Mouse (Mus musculus): ENCODE data around the gene Bnipl.
"Not testable (repeated sequence)": the region's sequence is repeated elsewhere in the genome, so short reads cannot be mapped to it uniquely, and the experiment has no call there.

Gene Bnipl

DNA sequence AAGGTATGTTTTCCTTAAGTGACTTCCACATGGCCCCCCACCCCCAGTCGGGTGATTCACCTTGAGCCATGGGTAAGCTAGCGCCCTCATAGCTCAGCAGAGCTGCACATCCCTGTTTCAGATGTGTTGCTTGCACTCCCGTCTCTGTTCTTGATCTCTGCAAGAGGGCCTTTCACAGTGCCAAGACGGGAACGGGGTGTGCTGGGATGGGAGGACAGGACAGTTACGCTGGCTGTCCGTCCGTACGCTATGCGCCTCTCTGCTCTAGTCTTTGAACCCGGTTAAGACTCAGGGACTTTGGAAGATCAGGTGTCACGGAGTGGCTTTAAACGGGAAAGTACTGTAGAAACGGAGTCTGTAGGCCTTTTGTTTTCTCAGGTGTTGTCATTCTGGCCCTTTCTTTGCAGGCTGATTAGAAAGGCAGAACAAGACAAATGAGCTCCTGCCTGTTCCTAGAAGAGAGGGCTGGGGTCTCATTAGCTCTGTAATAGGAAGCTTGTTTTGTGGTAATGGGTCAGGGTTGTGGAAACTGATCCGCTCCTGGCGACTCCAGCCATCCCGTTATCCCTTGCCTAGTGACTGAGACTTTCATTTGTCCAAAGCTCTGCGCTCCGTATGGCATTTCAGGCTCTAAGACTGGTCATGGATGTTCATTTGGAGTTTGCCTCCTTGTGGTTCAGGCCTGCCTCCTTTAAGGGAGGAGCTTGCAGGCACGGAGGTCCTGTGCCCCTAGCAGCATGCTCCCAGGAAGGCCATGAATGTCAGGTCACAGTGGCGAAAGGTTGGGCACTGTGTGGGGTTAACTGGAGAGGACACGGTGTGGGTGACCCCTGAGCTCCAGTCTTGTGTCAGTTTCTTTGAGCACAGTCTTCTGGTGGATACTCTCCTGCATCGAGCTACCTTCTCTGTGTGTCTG lies 15.3 kb downstream of the Bnipl start:
- DNase-seq, result no peak

GRCm38 (mm10) chr3:95233303-95233980 lies 17.6 kb downstream of the Bnipl start:
- DNase-seq, result no peak

DNA sequence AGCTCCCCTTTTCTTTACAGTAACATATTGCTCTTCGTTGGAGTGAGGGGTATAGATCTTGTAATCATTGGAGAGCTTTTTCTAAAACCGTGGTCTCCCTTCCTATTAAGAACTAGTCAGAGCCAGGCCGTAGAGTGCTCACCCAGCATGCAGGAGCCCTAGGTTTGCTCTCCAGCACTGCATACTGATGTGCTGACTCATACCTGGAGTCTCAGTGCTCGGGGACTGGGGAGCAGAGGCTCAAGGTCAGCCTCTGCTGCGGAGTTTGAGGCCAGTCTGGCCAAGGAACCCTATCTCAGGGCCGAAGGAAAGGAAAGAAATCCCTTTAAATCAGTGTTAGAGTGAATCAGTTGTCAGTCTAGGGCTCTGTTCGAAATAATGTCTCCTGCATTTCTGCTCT lies 18.2 kb downstream of the Bnipl start:
- no peak for DNase-seq

DNA sequence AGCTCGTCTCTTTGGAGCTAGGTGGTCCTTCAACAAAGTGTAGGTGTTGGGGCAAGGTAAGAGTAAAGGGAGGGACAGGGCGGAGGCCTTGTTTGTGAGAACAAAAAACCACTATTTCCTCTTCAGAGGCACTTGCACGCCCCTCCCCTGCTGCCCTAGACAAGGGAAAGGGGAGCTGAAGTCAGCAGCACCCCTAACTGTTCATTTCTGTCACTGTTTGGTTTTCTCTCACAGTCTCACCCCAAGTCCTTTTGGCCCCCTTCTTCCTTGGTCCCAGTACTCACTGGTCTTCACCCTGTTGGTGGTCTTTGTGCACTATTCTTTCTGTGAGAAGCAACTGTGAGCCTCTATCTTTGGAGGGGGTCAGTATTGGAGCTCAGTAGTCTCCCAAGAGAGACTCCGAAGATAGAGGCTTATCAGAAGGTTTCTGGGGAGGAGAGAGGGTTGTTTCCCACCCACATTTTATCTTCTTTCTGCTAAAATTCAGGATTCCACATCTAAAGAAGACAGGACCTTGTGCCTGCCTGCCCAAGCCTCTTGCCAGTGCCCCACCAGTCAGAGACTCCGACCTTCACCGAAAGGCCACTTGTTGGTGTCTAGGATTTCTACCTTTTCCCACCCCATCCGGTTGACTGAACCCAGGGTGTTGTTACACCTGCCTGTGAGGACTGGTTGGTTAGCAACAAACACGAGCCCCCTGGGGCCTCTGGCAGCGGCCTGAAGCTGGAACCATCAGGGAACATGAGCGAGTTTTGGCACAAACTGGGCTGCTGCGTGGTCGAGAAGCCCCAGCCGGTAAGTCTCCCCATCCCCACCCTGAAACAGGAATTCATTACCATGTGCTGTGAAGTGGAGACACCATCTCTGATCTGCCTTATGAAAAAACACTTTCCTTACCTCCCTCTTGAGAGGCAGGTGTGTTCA lies 19.4 kb downstream of the Bnipl start, which contains the start of gene Mllt11:
TSS of gene Mllt11 (minus strand) at position 874 of the 924 bp plus-strand sequence.
- DNase-seq, result no peak

DNA sequence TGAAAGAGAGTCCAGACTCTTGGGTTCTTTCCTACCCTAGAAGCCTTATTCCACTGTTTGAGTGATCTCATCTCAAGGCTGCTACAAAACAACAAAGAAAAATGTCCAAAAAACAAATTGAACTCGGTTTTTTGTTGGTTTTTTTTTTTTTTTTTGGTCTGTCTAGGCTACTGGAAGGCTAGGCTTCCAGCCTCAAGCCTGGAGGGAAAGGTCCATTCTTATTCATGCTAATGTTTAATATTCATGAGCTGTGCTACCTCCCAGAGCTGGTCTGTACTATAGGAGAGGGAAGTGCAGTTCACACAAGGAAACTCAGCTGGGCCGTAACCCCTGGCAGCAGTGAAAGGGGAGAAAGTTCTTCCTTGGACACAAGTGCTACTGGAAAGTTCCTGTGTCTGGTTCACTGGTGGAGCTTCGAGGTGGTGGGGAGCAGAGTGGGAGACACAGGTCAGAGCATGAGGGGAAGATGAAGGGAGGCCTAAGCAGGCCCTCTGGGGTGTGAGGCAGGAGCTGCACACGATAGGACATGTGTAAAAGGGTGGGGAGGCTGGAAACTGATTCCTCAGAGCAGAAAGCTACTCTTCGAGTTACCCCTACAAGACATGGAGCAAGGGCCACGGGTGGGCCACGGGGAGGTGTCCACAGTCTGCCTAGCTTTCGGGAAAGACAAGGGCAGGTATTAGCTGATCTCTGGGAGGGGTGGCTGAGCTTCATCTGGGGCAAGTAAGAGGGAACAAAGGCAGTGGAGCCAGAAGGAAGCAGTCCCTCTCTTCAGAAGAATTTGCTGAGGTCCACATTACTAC lies 20.3 kb downstream of the Bnipl start:
- no peak for DNase-seq

DNA sequence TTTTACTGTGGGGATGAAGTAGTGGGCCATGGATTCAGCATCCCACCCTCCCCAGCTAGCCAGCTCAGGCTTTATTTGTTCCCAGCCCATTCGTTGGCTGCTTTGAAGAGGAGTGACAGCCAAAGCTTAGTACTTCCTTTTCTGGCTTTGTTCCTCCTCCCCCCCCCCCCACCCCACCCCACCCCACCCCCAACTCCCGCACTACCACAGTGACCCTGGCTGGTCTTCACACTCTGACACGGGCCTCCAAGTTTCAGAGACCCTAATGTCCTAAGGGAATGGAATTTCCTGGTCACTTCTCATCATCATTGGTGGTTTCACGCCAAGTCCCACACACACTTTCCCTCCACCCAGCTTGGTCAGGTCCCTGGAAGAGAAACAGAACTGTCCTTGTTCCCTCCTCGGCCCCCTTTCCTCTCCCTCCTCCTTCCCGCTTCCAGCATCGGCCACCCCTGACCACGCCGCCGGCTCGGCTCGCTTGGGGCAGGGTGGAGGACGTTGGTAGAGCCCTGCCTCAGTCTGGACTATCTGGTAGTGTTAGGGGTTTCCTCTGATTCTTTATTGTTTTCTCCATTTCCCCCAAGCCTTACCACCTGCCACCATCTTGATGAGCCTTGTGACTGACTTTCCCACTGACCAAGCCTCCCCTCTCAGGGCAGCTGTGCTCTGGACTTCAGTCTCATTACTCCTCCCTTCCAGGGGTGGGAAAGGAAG lies 21.1 kb downstream of the Bnipl start:
- no peak for DNase-seq

- DNase-seq, result peak; percentile 40 to 43
These were observed 21.9 kb downstream of the Bnipl start for GRCm38 (mm10) chr3:95228894-95229780.

DNA sequence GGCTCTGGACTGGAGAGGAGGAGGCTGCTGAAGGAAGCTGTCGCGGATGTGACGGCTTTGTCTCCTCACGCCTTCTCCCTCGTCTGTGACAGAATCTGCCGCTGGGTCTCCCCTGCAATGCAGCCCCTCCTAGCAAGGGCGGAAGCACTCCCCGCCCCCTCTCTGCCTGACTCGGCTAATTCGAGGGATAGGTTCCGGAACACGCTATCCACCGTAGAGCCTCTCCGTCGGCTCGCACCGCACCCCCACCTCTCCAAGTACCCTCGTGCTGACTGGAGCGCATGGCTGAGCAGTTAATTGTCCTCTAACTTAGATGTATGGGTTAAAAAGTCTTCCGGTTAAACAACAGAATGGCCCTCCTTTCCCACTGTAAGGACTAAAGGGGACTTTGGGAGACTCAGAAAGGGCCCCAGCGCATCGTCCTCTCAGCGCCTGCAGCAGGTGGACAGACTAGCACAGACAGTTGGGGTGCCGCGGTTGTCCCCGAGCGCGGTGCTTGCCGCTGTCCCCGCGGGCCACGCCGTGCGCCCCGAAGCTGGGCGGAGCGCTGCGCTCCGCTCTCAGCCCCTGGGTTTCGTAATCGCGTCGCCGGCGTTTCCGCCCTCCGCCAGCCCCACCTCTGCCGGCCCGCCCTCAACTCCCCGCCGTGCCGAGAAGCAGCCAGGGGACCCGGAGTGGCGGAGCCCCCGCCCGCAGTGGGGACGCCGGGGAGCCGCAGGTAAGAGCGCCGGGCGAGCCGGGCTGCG lies 22.7 kb downstream of the Bnipl start, which contains the start of gene Cdc42se1:
TSS of gene Cdc42se1 (plus strand) at position 585 of the 746 bp plus-strand sequence.
- peak; percentile 82 to 88 for DNase-seq

DNA sequence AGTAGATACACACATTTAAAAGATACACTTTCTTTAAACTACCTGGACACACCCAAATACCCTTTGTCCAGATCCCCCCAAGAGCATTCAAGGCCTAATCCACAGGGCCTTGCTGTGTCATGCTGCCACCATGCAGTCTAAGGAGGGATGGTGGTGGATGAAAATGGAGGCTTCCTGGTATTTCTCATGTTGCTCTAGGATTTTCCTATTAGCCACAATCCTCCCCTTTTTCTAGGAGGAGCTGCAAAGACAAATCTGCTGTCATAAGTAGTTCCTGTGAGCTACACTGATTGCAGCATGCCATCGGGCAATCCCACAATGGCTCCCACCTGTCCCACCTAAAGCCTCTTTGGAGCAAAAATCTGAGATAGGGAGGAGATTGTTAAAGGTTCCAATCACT lies 23.8 kb downstream of the Bnipl start:
- no peak for DNase-seq

DNA sequence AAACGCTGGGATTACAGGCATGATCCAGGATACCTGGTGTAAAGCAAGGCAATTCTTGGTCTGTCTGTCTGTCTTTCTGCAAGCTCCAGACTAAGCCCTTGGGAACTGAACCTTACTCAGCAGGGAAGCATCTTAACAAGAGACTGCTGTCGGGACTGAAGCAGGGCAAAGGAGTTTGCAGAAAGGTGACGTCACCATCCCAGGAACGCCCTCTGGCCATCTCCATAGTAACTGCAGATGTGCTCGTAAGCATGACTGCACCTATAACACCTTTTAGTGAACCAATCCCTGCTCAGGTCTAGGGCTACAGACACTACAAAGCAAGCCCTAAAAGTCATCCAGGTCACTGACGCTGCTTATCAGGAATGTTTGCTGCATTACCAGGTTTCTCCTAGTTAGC lies 26.7 kb downstream of the Bnipl start:
- no peak for DNase-seq

- DNase-seq, result no peak
These were observed 28.0 kb downstream of the Bnipl start for GRCm38 (mm10) chr3:95223041-95223440.

DNA sequence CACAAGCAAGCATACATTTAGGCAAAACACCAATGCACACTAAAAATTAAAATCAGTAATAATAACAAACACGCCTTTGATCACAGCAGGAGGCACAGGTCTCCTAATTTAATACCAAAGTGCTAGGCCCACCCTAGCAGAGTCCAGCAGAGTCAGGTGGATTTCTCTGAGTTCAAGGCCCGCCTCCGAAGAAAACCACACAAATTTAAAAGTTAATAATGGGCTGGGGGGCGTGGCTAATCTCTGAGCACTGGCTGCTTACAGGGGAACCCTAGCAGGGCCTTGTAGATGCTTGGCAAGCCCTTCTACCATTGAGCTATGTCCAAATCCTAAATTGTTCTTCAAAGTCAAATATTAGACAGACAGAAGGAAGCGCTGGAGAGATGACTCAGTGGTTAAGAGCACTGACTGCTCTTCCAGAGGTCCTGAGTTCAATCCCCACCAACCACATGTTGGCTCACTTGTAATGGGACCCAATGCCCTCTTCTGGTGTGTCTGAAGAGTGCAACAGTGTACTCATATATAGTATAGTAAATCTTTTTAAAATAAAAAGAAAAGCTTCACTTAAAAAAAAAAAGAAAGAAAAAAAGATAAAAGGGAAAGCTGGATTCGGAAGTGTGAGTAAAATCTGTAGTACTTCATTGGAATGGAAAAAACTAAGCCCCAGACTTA lies 32.4 kb downstream of the Bnipl start:
- DNase-seq, result no peak

GRCm38 (mm10) chr3:95217255-95218134 lies 33.5 kb downstream of the Bnipl start, which contains the start of gene Gabpb2:
Gabpb2 (minus strand) TSS chr3:95217916.
- DNase-seq, result peak; percentile 94 to 97

DNA sequence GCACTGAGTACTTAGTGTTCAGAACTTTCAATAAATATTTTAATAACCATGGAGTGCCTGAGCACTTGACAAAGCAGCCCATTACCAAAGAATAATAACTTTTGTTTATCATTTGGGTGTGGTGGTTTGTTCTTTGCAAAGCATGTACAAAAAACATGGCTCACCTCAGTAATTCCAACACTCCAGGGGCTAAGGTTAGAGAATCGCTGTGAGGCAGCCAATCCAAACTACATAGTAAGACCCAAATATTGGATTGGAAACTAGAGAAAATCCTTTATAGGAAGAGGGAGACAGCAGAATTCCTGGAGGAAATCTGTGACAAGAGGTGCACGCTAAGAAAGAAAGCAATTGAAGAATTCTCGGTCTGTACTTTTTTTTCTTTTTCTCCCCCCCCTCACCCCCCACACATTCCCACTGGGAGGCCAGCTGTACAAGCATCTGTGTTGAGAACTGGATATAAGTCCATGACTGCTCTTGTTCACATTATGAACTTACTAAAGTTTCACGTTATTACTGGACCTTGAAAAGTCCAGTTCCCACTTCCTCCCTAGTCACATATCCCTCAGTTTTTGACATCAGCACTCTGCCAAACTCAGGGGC lies 34.2 kb downstream of the Bnipl start:
- no peak for DNase-seq

DNA sequence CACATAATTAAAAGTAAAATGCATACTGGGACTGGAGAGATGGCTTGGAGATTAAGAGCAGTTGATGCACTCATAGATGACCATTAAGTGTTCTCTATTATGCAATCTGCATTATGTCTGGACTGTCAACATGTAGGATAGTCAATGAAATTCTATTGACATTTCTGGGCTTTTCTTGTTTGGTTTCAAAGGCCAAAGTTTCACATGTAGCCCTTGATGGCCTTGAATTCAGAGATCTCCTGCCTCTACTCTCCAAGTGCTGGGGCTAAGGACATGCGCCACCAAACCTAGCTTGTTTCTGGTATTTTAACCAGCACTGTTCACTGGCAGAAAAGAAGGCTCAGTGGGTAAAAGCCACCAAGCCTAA lies 37.4 kb downstream of the Bnipl start:
- DNase-seq, result no peak

DNA sequence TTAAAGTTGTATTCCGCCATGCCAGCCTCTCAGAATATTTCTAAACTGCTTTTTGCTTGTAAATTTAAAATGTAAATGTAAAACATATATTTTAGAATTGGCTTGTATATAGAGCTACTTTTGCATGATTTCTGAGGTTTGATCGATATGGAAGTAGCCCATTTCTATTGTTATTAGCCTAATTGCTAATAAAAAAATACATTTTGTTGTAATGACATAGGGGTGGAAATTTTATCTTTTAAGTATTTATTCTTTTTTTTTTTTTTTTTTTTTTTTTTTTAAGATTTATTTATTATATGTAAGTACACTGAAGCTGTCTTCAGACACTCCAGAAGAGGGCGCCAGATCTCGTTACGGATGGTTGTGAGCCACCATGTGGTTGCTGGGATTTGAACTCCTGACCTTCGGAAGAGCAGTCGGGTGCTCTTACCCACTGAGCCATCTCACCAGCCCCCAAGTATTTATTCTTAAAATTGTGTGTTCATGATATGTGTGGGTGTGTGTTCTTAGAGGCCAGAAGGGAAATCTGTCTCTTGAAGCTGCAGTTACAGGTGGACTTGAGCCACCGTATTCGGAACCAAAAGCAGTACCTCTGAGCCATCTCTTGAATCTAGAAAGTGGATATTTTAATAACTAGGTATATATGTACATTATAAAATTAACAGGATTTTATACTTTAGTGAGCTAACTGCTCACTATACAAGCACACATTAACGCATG lies 37.9 kb downstream of the Bnipl start:
- DNase-seq, result not testable (repeated sequence)

DNA sequence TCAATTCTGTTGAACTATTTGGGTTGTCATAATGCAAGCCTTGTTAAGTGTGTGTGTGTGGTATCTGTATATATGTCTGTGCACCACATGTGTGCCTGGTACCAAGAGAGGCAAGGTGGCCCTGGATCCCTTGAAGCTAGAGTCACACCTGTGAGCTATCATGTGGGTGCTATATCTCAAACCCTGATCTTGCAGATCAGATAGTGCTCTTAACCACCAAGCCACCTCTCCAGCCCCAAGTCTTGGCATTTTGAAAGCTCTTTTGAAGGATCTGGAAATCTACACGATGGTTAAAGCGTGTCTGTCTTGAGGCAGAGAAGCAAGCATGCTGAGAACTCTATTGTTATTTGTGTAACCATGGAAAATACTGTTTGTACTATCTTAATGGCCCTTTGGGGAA lies 40.4 kb downstream of the Bnipl start:
- DNase-seq, result no peak
